Mouse (Mus musculus): Measurements from ENCODE around the gene 9530077C05Rik.
A peak's percentile ranks its signal among the peaks of the same experiment; 100 is the strongest.

Gene 9530077C05Rik

GRCm38 (mm10) chr9:22417547-22417946, 6.2 kb downstream of the 9530077C05Rik start:
- DNase-seq (ENCODE audit: extremely low read depth, insufficient read length, low spot score) = no peak

DNA sequence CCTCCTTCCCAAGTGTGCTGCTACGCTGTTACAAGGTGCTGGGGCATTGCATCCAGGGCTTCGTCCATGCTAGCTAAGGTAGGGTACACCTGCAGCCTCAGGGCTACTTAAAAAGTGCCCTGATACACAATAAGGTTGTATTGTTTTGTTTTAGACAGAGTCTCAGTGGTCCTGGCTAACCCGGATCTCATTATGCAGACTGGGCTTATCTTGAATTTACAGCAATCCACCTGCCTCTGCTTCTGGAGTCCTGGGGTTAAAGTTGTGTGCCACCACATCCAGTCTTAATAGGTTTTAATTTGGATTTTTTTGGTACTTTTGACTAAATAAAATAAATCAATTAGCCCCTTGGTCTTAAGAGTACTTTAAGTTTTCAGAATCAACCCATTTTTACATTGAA, 8.6 kb downstream of the 9530077C05Rik start:
- DNase-seq (ENCODE audit: extremely low read depth, insufficient read length, low spot score) = no peak

DNA sequence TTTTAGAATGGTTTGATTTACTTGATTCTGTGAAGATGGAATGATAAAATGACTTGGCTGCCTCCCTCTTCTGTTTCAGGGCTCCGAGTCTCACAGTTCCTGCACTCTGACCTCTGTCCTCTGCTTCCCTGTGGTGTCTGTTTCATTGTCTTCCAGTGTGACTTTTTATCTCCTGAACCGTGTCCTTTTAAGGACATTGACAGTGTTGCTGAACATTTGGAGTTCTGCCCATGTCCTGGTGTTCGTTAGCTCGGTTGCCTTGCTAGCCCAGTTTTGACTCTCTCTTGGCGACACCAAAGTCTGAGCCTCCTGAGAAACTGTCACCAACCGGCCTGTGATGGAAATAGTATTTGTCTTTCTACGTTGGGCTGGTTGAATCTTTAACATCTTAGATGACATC, 9.2 kb downstream of the 9530077C05Rik start:
- no peak for DNase-seq (ENCODE audit: extremely low read depth, insufficient read length, low spot score)

DNA sequence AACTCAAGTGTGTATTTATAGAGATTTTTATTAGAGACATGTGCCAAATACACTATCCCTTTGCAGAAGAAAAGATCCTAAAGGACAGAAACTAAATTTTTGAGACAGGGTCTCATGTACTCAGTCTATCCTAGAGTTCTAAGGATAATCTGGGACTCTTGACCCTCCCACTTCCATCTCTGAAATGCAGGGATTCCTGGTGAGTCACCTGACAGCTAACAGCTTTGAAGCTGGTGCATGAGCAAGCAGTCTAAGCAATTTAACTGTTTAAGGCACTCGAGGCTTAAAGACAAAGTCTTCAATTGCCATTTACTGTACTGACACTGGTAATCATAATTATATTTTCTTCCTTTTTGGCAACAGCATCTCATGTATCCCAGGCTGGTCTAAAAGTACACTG, 11.2 kb downstream of the 9530077C05Rik start:
- no peak for DNase-seq (ENCODE audit: extremely low read depth, insufficient read length, low spot score)

DNA sequence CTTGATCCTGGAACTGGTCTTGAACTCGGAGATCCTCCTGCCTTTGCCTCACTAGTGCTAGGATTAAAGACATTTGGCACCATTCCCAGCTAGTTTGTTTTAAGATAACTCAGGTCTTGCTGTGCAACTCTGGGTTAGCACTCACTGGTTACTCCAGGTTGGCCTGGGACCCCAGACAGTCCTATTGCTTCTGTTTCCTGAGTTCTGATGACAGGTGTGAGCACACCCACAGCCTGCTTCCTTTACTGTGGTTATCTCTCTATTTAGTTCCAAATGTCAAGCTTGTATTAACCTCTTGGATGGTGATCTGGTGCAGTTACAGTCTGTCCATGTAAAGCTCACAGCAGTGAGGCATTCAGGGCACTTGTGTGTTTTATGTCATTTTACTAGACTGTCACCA, 12.2 kb downstream of the 9530077C05Rik start:
- DNase-seq (ENCODE audit: extremely low read depth, insufficient read length, low spot score) = no peak

DNA sequence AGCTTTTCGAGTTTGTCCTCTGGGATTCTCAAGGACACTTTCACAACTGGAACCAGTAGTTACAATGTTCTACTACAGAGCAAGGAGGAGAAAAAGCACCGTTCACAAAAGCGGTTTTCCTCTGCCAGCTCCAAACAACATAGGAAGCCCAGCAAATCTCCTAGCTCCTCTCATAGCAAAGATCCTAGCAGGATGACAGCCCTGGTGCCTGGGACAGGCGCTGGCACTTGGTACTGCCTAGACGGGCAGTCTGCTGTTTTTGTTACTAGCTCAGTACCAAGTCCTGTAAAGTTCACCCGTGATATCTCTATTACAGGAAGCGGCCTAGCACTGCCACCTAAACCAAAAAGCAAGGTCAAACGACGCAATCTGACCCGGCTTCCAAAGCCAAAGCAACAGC, 12.9 kb downstream of the 9530077C05Rik start:
- no peak for DNase-seq (ENCODE audit: extremely low read depth, insufficient read length, low spot score)

DNA sequence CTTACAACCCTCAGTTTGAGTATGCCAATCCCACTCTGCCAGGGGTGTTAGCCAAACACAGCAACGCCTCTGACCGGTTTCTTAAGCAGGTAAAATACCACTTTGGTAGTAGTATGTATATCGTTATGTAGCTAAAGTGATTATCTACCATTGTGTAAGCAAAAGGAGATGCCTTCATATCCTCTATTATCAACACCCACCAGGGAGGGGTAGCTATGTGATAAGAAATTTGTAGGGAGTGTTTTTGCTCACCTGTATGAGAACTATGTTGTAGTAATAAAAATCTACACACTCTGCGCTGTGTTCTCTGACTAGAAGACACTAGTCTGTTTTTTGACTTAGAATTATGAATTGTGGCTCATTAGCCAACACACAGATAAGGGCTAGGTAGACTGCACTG, 13.4 kb downstream of the 9530077C05Rik start:
- DNase-seq (ENCODE audit: extremely low read depth, insufficient read length, low spot score) = no peak

- DNase-seq (ENCODE audit: extremely low read depth, insufficient read length, low spot score) = no peak
These were observed 16.8 kb downstream of the 9530077C05Rik start for GRCm38 (mm10) chr9:22428028-22428665.

GRCm38 (mm10) chr9:22428666-22429410, 17.5 kb downstream of the 9530077C05Rik start:
- DNase-seq (ENCODE audit: extremely low read depth, insufficient read length, low spot score) = no peak

GRCm38 (mm10) chr9:22429533-22430241, 18.4 kb downstream of the 9530077C05Rik start:
- DNase-seq (ENCODE audit: extremely low read depth, insufficient read length, low spot score) = no peak

- DNase-seq (ENCODE audit: extremely low read depth, insufficient read length, low spot score) = no peak
These were observed 19.1 kb downstream of the 9530077C05Rik start for GRCm38 (mm10) chr9:22430315-22430840.

DNA sequence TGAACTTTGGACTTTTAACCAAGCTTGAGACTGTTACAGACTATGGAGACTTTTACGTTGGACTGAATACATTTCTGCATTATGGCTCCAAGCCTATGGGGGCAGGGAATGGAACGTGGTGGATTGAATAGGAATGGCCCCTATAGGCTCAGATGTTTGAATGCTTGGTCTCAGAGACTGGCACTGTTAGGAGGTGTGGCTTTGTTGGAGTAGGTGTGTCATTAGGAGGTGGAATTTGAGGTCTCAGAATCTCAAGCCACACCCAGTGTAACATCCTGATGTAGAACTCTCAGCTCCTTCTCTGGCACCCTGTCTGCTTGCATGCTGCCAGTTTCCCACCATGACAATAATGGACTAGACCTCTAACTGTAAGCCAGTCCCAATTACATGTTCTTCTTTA, 21.9 kb downstream of the 9530077C05Rik start:
- no peak for DNase-seq (ENCODE audit: extremely low read depth, insufficient read length, low spot score)

GRCm38 (mm10) chr9:22434101-22434500, 22.8 kb downstream of the 9530077C05Rik start:
- no peak for DNase-seq (ENCODE audit: extremely low read depth, insufficient read length, low spot score)

DNA sequence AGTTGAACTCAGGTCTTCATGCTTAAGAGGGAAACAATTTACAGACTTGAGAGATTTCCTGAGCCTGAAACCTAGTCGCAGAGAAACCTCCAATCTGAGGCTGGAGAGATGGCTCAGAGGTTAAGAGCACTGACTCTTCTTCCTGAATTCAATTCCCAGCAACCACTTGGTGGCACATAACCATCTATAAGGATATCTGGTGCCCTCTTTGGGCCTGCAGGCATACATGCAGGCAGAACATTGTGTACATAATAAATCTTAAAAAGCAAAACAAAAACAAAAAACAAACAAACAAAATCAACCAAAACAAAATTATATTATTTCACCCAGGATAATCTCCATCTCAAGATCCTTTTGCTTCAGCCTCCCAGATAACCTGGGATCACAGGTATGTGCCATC, 27.5 kb downstream of the 9530077C05Rik start:
- DNase-seq (ENCODE audit: extremely low read depth, insufficient read length, low spot score) = no peak

- no peak for DNase-seq (ENCODE audit: extremely low read depth, insufficient read length, low spot score)
These were observed 31.8 kb downstream of the 9530077C05Rik start for GRCm38 (mm10) chr9:22443157-22443556.

DNA sequence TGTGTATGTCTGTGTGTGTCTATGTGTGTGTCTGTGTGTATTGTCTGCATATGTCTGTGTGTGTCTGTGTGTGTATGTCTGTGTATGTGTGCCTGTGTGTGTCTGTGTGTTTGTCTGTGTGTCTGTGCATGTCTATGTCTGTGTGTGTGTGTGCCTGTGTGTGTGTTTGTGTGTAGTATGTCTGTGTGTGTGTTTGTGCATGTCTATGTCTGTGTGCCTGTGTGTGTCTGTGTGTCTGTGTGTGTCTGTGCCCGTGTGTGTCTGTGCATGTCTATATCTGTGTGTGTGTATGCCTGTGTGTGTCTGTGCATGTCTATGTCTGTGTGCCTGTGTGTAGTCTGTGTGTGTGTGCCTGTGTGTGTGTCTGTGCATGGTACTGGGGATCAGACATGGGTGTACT, 33.8 kb downstream of the 9530077C05Rik start:
- DNase-seq (ENCODE audit: extremely low read depth, insufficient read length, low spot score) = no peak

GRCm38 (mm10) chr9:22447213-22447612, 35.9 kb downstream of the 9530077C05Rik start:
- no peak for DNase-seq (ENCODE audit: extremely low read depth, insufficient read length, low spot score)

- DNase-seq (ENCODE audit: extremely low read depth, insufficient read length, low spot score) = no peak
These were observed 37.1 kb downstream of the 9530077C05Rik start for GRCm38 (mm10) chr9:22448420-22448819.

DNA sequence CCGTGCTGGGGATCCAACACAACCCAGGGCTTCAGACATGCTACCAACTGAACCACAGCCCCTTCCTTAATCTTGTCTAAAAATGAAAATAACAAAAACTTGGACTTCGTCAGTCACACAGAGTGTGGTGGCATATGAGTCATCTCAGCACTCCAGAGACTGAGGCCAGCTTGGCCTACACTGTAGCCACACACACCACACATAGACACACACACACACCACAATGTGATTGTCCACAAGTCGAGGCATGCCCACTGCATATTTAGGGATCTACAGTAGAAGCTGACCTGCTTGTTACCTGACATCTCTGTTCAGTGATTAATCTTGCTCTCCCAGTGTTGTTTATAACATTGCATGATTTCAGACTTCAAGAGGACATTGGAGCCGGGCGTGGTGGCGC, 37.9 kb downstream of the 9530077C05Rik start:
- DNase-seq (ENCODE audit: extremely low read depth, insufficient read length, low spot score) = peak; percentile 23

DNA sequence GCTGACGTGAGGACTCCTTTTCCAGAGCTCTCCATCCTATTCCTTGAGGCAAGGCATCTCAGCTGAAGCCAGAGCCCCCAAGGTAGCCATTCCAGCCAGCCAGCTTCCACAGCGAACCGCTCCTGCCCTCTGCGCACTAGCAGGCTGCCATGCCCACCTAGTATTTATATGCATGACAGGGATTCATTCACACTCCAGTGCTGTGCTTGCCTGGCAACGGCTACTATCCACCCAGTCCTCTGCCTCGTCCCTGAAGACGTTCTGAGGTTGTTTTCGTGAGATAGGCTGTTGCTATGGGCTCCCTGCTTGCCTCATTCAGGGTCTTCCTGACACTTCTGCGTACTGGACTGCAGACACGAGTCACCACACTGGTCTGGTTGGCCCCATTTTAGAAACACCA, 41.4 kb downstream of the 9530077C05Rik start:
- no peak for DNase-seq (ENCODE audit: extremely low read depth, insufficient read length, low spot score)

- DNase-seq (ENCODE audit: extremely low read depth, insufficient read length, low spot score) = no peak
These were observed 42.2 kb downstream of the 9530077C05Rik start for GRCm38 (mm10) chr9:22453501-22453924.
